Mouse (Mus musculus) heart, postnatal 4 days (tissue): Measurements from ENCODE around the gene Rhd. TPM values are rescaled to one million over a fixed set of nuclear protein-coding genes. Genes with fewer than 3 reads are reported as not detected.

ENCODE experiments used
- DNase-seq: peaks from one replicate; pipeline ENCODE4 v3.0.0; 2021
- total RNA-seq, 2 experiments: library from RNA; stranded (reverse); gene quantifications; 2 replicates each; pipeline ENCODE4 v1.2.3; 2021

Rhd gene
- total RNA-seq, 2 experiments from 2014 or later, result 4.7 to 5.4 TPM

GRCm38 (mm10) chr4:134937240-134938176 is 73.2 kb downstream of the Rhd start:
- peak; percentile 64 for DNase-seq

- no peak for DNase-seq
These were observed 75.6 kb downstream of the Rhd start for GRCm38 (mm10) chr4:134939900-134940299.

- DNase-seq, result no peak
These were observed 79.6 kb downstream of the Rhd start for GRCm38 (mm10) chr4:134943758-134944538.

Other genes starting within 250 kb of the Rhd start
- 10 to 100 TPM; 30.4 to 30.7 TPM for gene Man1c1, start 160.2 kb upstream of the Rhd start, total RNA-seq
- gene Ldlrap1, start 96.5 kb upstream of the Rhd start, total RNA-seq, result 10 to 100 TPM; 21.6 to 22.4 TPM
- 10 to 100 TPM; 26.6 to 27.9 TPM for gene Maco1, start 11.2 kb upstream of the Rhd start, total RNA-seq
- gene Tmem50a, start 50.5 kb downstream of the Rhd start, total RNA-seq, result 10 to 100 TPM; 73.2 to 74.5 TPM
- 100 to 1,000 TPM; 105 to 117 TPM for gene Rsrp1, start 59.1 kb downstream of the Rhd start, total RNA-seq
- 10 to 100 TPM; 40.2 to 41.9 TPM for gene Syf2, start 66.4 kb downstream of the Rhd start, total RNA-seq